Mouse (Mus musculus): Measurements from ENCODE around the gene Dcaf1.

Dcaf1 gene

GRCm38 (mm10) chr9:106881071-106881755 lies 59.5 kb downstream of the Dcaf1 start:
- no peak for DNase-seq

- DNase-seq = no peak
These were observed 60.5 kb downstream of the Dcaf1 start for GRCm38 (mm10) chr9:106882176-106882575.

- DNase-seq = no peak
These were observed 61.4 kb downstream of the Dcaf1 start for GRCm38 (mm10) chr9:106883085-106883484.

GRCm38 (mm10) chr9:106884306-106884705 lies 62.6 kb downstream of the Dcaf1 start:
- no peak for DNase-seq

GRCm38 (mm10) chr9:106884996-106885900 lies 63.6 kb downstream of the Dcaf1 start:
- no peak for DNase-seq

- peak; percentile 56 for DNase-seq
These were observed 64.4 kb downstream of the Dcaf1 start for GRCm38 (mm10) chr9:106885901-106886731.

- DNase-seq = peak; percentile 99
These were observed 65.4 kb downstream of the Dcaf1 start, which contains the start of gene Rbm15b for GRCm38 (mm10) chr9:106886828-106887702. TSS of gene Rbm15b (minus strand) at chr9:106887428.

GRCm38 (mm10) chr9:106888346-106888745 lies 66.7 kb downstream of the Dcaf1 start:
- no peak for DNase-seq

- no peak for DNase-seq
These were observed 67.6 kb downstream of the Dcaf1 start for GRCm38 (mm10) chr9:106889321-106889720.

- no peak for DNase-seq
These were observed 69.0 kb downstream of the Dcaf1 start for GRCm38 (mm10) chr9:106890496-106891240.

- peak; percentile 21 for DNase-seq
These were observed 69.7 kb downstream of the Dcaf1 start for GRCm38 (mm10) chr9:106891341-106891741.

GRCm38 (mm10) chr9:106891829-106892551 lies 70.3 kb downstream of the Dcaf1 start, which contains the start of gene Manf:
TSS of gene Manf (minus strand) at chr9:106891979.
- peak; percentile 99 for DNase-seq

- DNase-seq = no peak
These were observed 70.8 kb downstream of the Dcaf1 start for GRCm38 (mm10) chr9:106892552-106892875.

- DNase-seq = no peak
These were observed 71.7 kb downstream of the Dcaf1 start for GRCm38 (mm10) chr9:106893327-106893726.

- no peak for DNase-seq
These were observed 77.2 kb downstream of the Dcaf1 start for GRCm38 (mm10) chr9:106898901-106899300.

GRCm38 (mm10) chr9:106901596-106901995 lies 79.9 kb downstream of the Dcaf1 start:
- no peak for DNase-seq

- DNase-seq = no peak
These were observed 81.6 kb downstream of the Dcaf1 start for GRCm38 (mm10) chr9:106903099-106903790.

GRCm38 (mm10) chr9:106903791-106904134 lies 82.1 kb downstream of the Dcaf1 start:
- peak; percentile 83 for DNase-seq

GRCm38 (mm10) chr9:106906597-106906996 lies 84.9 kb downstream of the Dcaf1 start:
- DNase-seq = no peak

- no peak for DNase-seq
These were observed 86.5 kb downstream of the Dcaf1 start for GRCm38 (mm10) chr9:106908174-106908573.
